Comparison of ENCODE assay signal across 9 mouse cellular contexts in the genomic region with DNA sequence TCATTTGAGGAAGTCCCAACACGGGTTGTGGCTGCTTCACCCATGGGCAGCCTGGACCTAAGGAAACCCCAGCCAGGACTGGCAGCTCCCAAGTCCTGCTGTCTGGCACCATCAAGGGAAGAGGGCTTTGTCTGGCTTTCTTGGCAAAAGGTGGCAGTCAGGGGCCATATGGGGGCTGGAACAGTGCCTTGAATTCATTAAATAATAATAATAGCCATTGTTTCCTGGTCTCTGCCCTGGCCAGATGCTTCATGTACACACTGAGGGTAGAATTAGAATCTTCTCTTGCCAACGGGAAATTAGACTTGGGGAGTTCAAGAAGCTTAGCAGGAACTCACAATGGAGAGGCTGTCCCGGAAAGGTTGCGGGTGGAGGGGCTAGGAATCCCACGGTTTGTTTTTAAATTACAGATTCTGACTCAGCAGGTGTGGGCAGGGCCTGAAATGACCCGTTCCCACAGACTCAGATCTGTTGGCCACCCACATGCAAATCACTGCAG. TPM values are rescaled to one million over a fixed set of nuclear protein-coding genes. Genes with fewer than 3 reads are reported as not detected.
A peak's percentile ranks its signal among the peaks of the same experiment; 100 is the strongest.
DNase-seq lines count a peak whose midpoint lies in the region; ATAC-seq and TF ChIP-seq lines count a peak whose summit lies in the region.
"Had no signal": no experiment of that assay in that cellular context is flagged by ENCODE, and none has a peak within 500 bp of the region (broad histone marks: within the 10 kb centered on the region; RNA-seq: fewer than 3 reads in every experiment).

No protein-coding gene starts in this region.

- no peak for TF ChIP-seq CTCF in stomach, postnatal 0 days (IDR thresholded peaks at IDR 0.05; ENCODE audit: low read depth)

- H3K36me3 ChIP-seq in neural tube, embryonic 15.5 days = no peaks in the 10 kb centered on the region
- H3K36me3 ChIP-seq in stomach, postnatal 0 days (ENCODE audit: control insufficient read depth, insufficient read depth, low read length) = no peaks in the 10 kb centered on the region
- H3K36me3 ChIP-seq: heart, embryonic 10.5 days had no signal

- no peaks in the 10 kb centered on the region for H3K27me3 ChIP-seq in neural tube, embryonic 15.5 days (replicated peaks)
- H3K27me3 ChIP-seq in stomach, postnatal 0 days (ENCODE audit: control insufficient read depth, insufficient read depth, low read length) = no peaks in the 10 kb centered on the region

- H3K27ac ChIP-seq in neural tube, embryonic 15.5 days (replicated peaks) = no peak overlapping the region
- 0 out of 2 replicates have a peak overlapping the region, but pooled peaks have one; percentile 59 for H3K27ac ChIP-seq in stomach, postnatal 0 days (replicated peaks)
- H3K27ac ChIP-seq: heart, embryonic 10.5 days; liver, embryonic 14.5 days had no signal

- no peak overlapping the region for H3K9ac ChIP-seq in neural tube, embryonic 15.5 days (replicated peaks)
- H3K9ac ChIP-seq in stomach, postnatal 0 days (ENCODE audit: low read length) = no peak overlapping the region
- H3K9ac ChIP-seq: liver, embryonic 14.5 days had no signal

- no peak for ATAC-seq in neural tube, embryonic 15.5 days (ENCODE audit: low FRiP score)
- peak; percentile 59 for ATAC-seq in granulocyte monocyte progenitor cell, adult 5-6 weeks (replicated peaks; ENCODE audit: poor library complexity, severe bottlenecking)
- no peak for ATAC-seq in stomach, postnatal 0 days (ENCODE audit: low FRiP score, low TSS enrichment)

- no peak for TF ChIP-seq EP300 in stomach, postnatal 0 days (optimal IDR thresholded peaks at IDR 0.05)

- H3K4me3 ChIP-seq in neural tube, embryonic 15.5 days (replicated peaks) = no peak overlapping the region
- H3K4me3 ChIP-seq in stomach, postnatal 0 days (ENCODE audit: low read depth, low read length) = no peak overlapping the region
- H3K4me3 ChIP-seq: heart, embryonic 10.5 days had no signal

- DNase-seq in neural tube, embryonic 10.5 days (ENCODE audit: extremely low spot score, low spot score) = peak; percentile 12
- peak; percentile 60 for DNase-seq in lung, postnatal 10 days
- DNase-seq in stomach, postnatal 0 days (ENCODE audit: low spot score) = peak; percentile 33
- DNase-seq in layer of hippocampus, adult 11-12 months (ENCODE audit: low spot score) = no peak
- no peak for DNase-seq in layer of hippocampus, postnatal 36 days

- 15% methylated on average over 6 of the region's 6 CpGs for WGBS in neural tube, embryonic 15.5 days
- WGBS in stomach, postnatal 0 days = 19% methylated on average over 6 of the region's 6 CpGs

- no peaks in the 10 kb centered on the region for H3K4me1 ChIP-seq in neural tube, embryonic 15.5 days
- H3K4me1 ChIP-seq in stomach, postnatal 0 days (replicated peaks; ENCODE audit: control insufficient read depth, insufficient read depth) = no peaks in the 10 kb centered on the region
- H3K4me1 ChIP-seq: heart, embryonic 10.5 days had no signal

- H3K9me3 ChIP-seq in neural tube, embryonic 15.5 days (replicated peaks) = no peaks in the 10 kb centered on the region
- H3K9me3 ChIP-seq in stomach, postnatal 0 days (ENCODE audit: control insufficient read depth, low read length) = no peaks in the 10 kb centered on the region
- H3K9me3 ChIP-seq: heart, embryonic 10.5 days had no signal

- H3K4me2 ChIP-seq in neural tube, embryonic 15.5 days = no peak overlapping the region
- no peak overlapping the region for H3K4me2 ChIP-seq in stomach, postnatal 0 days (replicated peaks; ENCODE audit: low read depth)

RNA-seq across cellular contexts. Expression of gene Ezr, which starts 53.3 kb away (rescaled TPM):
- polyA plus RNA-seq in neural tube, embryonic 15.5 days (2015; fragmentation: Nextera tagmentation; extraction: Ambion mirVana) = 48.0 and 90.3 TPM in 2 replicates
- total RNA-seq in granulocyte monocyte progenitor cell, adult 5-6 weeks (2014; fragmentation: Nextera tagmentation) = 44.2 and 55.0 TPM in 2 replicates
- 99.7 and 110 TPM in 2 replicates for total RNA-seq in granulocyte monocyte progenitor cell, adult 5-6 weeks (2017)
- 289 and 299 TPM in 2 replicates for polyA plus RNA-seq in stomach, postnatal 0 days (2015; fragmentation: Nextera tagmentation; extraction: Ambion mirVana)
- total RNA-seq in layer of hippocampus, postnatal 36 days (2021) = 10 to 100 TPM; 41.7 to 50.5 TPM

Comparison
In these comparisons a context has a peak if more than half of its experiments do, and no peak if none do; other contexts are left out.
1. DNase-seq: peak in neural tube, embryonic 10.5 days (single experiment), lung, postnatal 10 days (single experiment) and stomach, postnatal 0 days (single experiment); none in layer of hippocampus, adult 11-12 months (single experiment) and layer of hippocampus, postnatal 36 days (0 of 2).